Mouse (Mus musculus) stomach, embryonic 15.5 days (tissue): ENCODE results near the gene Ackr3. TPM values are rescaled to one million over a fixed set of nuclear protein-coding genes. Genes with fewer than 3 reads are reported as not detected.

ENCODE experiments used
- ATAC-seq: fragments of 200-750 bp; cut with Nextera tagmentation; 2 replicates; pipeline ENCODE4 v1.8.0; 2017; ENCODE audit warnings: low read depth, moderate number of reproducible peaks, moderate TSS enrichment; ENCODE audit not compliant: insufficient read depth, low FRiP score
- H3K27ac ChIP-seq: fragments of 300-500 bp; sonication (generic); 2 replicates; pipeline ENCODE4 v1.5.1; 2015; ENCODE audit warnings: mild to moderate bottlenecking, inconsistent platforms
- H3K27me3 ChIP-seq: fragments of 300-500 bp; sonication (generic); replicated peaks from 2 replicates; pipeline ENCODE4 v1.6.1; 2015; ENCODE audit warnings: inconsistent platforms
- H3K36me3 ChIP-seq: fragments of 300-500 bp; sonication (generic); 2 replicates; pipeline ENCODE4 v1.6.1; 2015; ENCODE audit warnings: inconsistent platforms
- H3K4me1 ChIP-seq: fragments of 300-500 bp; sonication (generic); 2 replicates; pipeline ENCODE4 v1.6.1; 2015; ENCODE audit warnings: inconsistent platforms
- H3K4me2 ChIP-seq: fragments of 300-500 bp; sonication (generic); 2 replicates; pipeline ENCODE4 v1.6.1; 2015; ENCODE audit warnings: mild to moderate bottlenecking, inconsistent platforms
- H3K4me3 ChIP-seq: fragments of 300-500 bp; sonication (generic); replicated peaks from 2 replicates; pipeline ENCODE4 v1.5.1; 2015; ENCODE audit warnings: inconsistent platforms
- H3K9ac ChIP-seq: fragments of 300-500 bp; sonication (generic); 2 replicates; pipeline ENCODE4 v1.6.1; 2015; ENCODE audit warnings: inconsistent platforms
- H3K9me3 ChIP-seq: fragments of 300-500 bp; sonication (generic); 2 replicates; pipeline ENCODE4 v1.6.1; 2016; ENCODE audit warnings: inconsistent platforms
- WGBS: fragments of 180-500 bp; shearing (Covaris S2); methylation state at CpG from one replicate; pipeline ENCODE4 v1.1.7; 2015; 5-methylcytosine and 5-hydroxymethylcytosine counted together
- polyA plus RNA-seq: library from polyadenylated mRNA; unstranded; fragments of >200 nt; fragmentation: Nextera tagmentation; extraction: Ambion mirVana; gene quantifications from 2 replicates; pipeline ENCODE4 v1.2.1, GENCODE M21; 2015

Ackr3 gene
- polyA plus RNA-seq, 1 experiment from 2014 or later, result 22.6 TPM

- no peak for ATAC-seq
- no peak overlapping the region for H3K4me3 ChIP-seq
- H3K27me3 ChIP-seq, result no peaks in the 10 kb centered on the region
- no peaks in the 10 kb centered on the region for H3K36me3 ChIP-seq
- H3K4me1 ChIP-seq, result peaks cover 8% of the 10 kb centered on the region
- H3K9ac ChIP-seq, result no peak overlapping the region
- H3K4me2 ChIP-seq, result no peak overlapping the region
- no peaks in the 10 kb centered on the region for H3K9me3 ChIP-seq
- WGBS, result 63% methylated on average over 22 of the region's 22 CpGs
- H3K27ac ChIP-seq, result no peak overlapping the region
These were observed 28.1 kb downstream of the Ackr3 start for GRCm38 (mm10) chr1:90231591-90232490.

- Histone ChIP-seq H3K27ac (no peak overlapping the region), H3K27me3 (no peaks in the 10 kb centered on the region), H3K4me2 (no peak overlapping the region), H3K4me1 (peaks cover 5% of the 10 kb centered on the region), H3K9ac (no peak overlapping the region), H3K9me3 (no peaks in the 10 kb centered on the region), H3K4me3 (no peak overlapping the region), H3K36me3 (no peaks in the 10 kb centered on the region)
- no peak for ATAC-seq
These were observed 28.7 kb downstream of the Ackr3 start for GRCm38 (mm10) chr1:90232491-90232885.

DNA sequence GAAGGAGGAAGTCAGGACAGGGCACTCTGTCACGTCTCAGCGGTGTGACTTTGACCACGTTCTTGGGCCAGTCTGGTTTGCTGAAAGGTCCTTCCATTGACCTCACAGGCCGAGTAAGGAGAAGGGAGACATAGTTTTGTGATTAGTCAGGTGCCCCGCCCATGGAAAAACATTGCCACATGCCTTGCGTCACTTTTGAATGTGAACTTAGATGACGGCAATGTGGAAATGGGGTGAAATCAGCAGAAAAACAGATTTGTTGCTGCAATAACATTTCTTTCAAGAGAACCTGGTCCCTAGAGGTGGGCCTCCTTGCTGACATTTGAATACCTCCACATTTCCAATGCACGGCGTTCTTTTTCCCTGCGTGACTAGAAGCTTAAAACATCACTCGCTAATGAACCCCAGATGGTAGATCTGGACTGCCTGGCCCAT is 30.9 kb downstream of the Ackr3 start:
- Histone ChIP-seq H3K4me2 (no peak overlapping the region), H3K9me3 (no peaks in the 10 kb centered on the region), H3K9ac (no peak overlapping the region), H3K36me3 (no peaks in the 10 kb centered on the region), H3K4me3 (no peak overlapping the region), H3K4me1 (no peaks in the 10 kb centered on the region), H3K27ac (no peak overlapping the region), H3K27me3 (no peaks in the 10 kb centered on the region)
- 67% methylated on average over 11 of the region's 11 CpGs for WGBS
- no peak for ATAC-seq

GRCm38 (mm10) chr1:90236640-90237039 is 32.9 kb downstream of the Ackr3 start:
- Histone ChIP-seq H3K27me3 (no peaks in the 10 kb centered on the region), H3K4me3 (no peak overlapping the region), H3K36me3 (no peaks in the 10 kb centered on the region), H3K9me3 (no peaks in the 10 kb centered on the region), H3K4me1 (no peaks in the 10 kb centered on the region), H3K4me2 (no peak overlapping the region), H3K27ac (no peak overlapping the region), H3K9ac (no peak overlapping the region)
- 84% methylated on average over 2 of the region's 2 CpGs for WGBS
- ATAC-seq, result no peak

- ATAC-seq, result no peak
- Histone ChIP-seq H3K9ac (no peak overlapping the region), H3K4me1 (no peaks in the 10 kb centered on the region), H3K4me2 (no peak overlapping the region), H3K27ac (no peak overlapping the region), H3K4me3 (no peak overlapping the region), H3K36me3 (no peaks in the 10 kb centered on the region), H3K27me3 (no peaks in the 10 kb centered on the region), H3K9me3 (no peaks in the 10 kb centered on the region)
- 74% methylated on average over 9 of the region's 9 CpGs for WGBS
These were observed 34.5 kb downstream of the Ackr3 start for GRCm38 (mm10) chr1:90238095-90238888.

GRCm38 (mm10) chr1:90239336-90240225 is 35.8 kb downstream of the Ackr3 start:
- Histone ChIP-seq H3K9ac (no peak overlapping the region), H3K9me3 (no peaks in the 10 kb centered on the region), H3K27ac (no peak overlapping the region), H3K4me3 (no peak overlapping the region), H3K4me2 (no peak overlapping the region), H3K36me3 (no peaks in the 10 kb centered on the region), H3K4me1 (no peaks in the 10 kb centered on the region), H3K27me3 (no peaks in the 10 kb centered on the region)
- no peak for ATAC-seq
- WGBS, result 85% methylated on average over 16 of the region's 16 CpGs

- no peaks in the 10 kb centered on the region for H3K27me3 ChIP-seq
- ATAC-seq, result peak; percentile 75; the same call in 1 of the 2 replicates
- no peak overlapping the region for H3K4me3 ChIP-seq
- WGBS, result 67% methylated on average over 4 of the region's 4 CpGs
- no peak overlapping the region for H3K27ac ChIP-seq
- no peaks in the 10 kb centered on the region for H3K4me1 ChIP-seq
- H3K4me2 ChIP-seq, result no peak overlapping the region
- no peaks in the 10 kb centered on the region for H3K36me3 ChIP-seq
- H3K9me3 ChIP-seq, result no peaks in the 10 kb centered on the region
- no peak overlapping the region for H3K9ac ChIP-seq
These were observed 36.5 kb downstream of the Ackr3 start for GRCm38 (mm10) chr1:90240287-90240686.

GRCm38 (mm10) chr1:90242444-90242989 is 38.7 kb downstream of the Ackr3 start:
- Histone ChIP-seq H3K27ac (no peak overlapping the region), H3K9me3 (no peaks in the 10 kb centered on the region), H3K9ac (no peak overlapping the region), H3K4me2 (no peak overlapping the region), H3K4me1 (no peaks in the 10 kb centered on the region), H3K36me3 (no peaks in the 10 kb centered on the region), H3K27me3 (no peaks in the 10 kb centered on the region), H3K4me3 (no peak overlapping the region)
- ATAC-seq, result no peak
- 71% methylated on average over 8 of the region's 8 CpGs for WGBS

GRCm38 (mm10) chr1:90244537-90244936 is 40.8 kb downstream of the Ackr3 start:
- ATAC-seq, result no peak
- Histone ChIP-seq H3K4me2 (no peak overlapping the region), H3K27ac (no peak overlapping the region), H3K27me3 (no peaks in the 10 kb centered on the region), H3K9ac (no peak overlapping the region), H3K4me1 (no peaks in the 10 kb centered on the region), H3K4me3 (no peak overlapping the region), H3K36me3 (no peaks in the 10 kb centered on the region), H3K9me3 (no peaks in the 10 kb centered on the region)
- WGBS, result 82% methylated on average over 1 of the region's 1 CpGs

- H3K36me3 ChIP-seq, result no peaks in the 10 kb centered on the region
- WGBS, result 73% methylated on average over 7 of the region's 7 CpGs
- H3K4me2 ChIP-seq, result no peak overlapping the region
- ATAC-seq, result no peak
- H3K4me3 ChIP-seq, result no peak overlapping the region
- no peak overlapping the region for H3K27ac ChIP-seq
- no peaks in the 10 kb centered on the region for H3K9me3 ChIP-seq
- H3K9ac ChIP-seq, result no peak overlapping the region
- no peaks in the 10 kb centered on the region for H3K4me1 ChIP-seq
- H3K27me3 ChIP-seq, result no peaks in the 10 kb centered on the region
These were observed 41.8 kb downstream of the Ackr3 start for GRCm38 (mm10) chr1:90245533-90245932.

- Histone ChIP-seq H3K4me1 (no peaks in the 10 kb centered on the region), H3K4me3 (no peak overlapping the region), H3K27me3 (no peaks in the 10 kb centered on the region), H3K36me3 (no peaks in the 10 kb centered on the region), H3K4me2 (no peak overlapping the region), H3K9ac (no peak overlapping the region), H3K9me3 (no peaks in the 10 kb centered on the region), H3K27ac (no peak overlapping the region)
- WGBS, result 74% methylated on average over 8 of the region's 8 CpGs
- no peak for ATAC-seq
These were observed 42.3 kb downstream of the Ackr3 start for GRCm38 (mm10) chr1:90246035-90246434.
